Mouse (Mus musculus): Measurements from ENCODE around the gene Cfap157.

Cfap157 gene

DNA sequence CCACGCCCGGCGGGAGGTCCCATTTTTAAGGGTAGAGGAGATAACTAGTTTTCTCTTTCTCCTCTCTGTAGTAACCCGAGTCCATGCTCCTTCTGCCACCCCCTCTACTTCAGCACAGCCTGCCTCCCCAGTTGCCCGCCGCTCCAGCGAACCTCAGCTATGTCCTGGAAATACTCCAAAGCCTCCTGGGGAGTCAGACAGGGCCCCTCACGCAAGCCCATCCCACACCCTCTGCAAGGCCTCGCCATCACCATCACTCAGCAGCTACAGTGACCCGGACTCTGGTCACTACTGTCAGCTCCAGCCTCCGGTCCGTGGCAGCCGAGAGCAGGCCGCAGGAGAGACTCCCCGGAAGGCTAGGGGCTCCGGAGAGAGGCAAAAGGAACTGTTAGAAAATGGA lies 35.1 kb downstream of the Cfap157 start:
- no peak for DNase-seq (ENCODE audit: low spot score)

DNA sequence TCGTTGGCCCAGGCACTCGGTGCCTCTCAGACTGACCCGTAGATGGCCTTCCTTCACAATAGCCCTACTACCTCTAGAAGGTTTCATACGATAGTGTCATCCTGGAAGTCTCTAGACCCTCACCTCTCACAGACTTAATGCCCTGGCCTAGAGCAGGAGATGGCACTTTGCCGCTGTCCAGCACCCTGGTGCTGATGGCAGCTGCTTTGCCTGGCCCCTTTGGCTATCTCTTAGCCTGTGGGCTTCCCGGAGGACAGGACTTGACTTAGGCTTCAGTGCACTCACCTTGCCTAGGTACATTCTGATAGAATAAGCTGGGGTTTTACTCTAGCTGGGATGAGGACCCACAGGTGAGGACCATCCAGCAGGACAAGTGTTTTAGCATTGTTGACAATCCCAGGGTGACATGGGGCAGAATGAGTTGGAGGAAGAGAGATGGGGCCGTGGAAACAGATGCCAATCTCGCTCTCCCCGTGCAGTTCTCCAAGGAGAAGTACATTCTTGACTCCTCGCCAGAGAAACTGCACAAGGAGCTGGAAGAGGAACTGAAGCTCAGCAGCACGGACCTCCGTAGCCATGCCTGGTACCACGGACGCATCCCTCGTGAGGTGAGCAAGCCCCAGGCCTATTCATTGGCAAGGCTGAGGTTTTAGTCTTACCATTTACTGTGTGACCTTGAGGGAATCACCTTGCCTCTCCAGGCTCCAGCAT lies 39.8 kb downstream of the Cfap157 start:
- DNase-seq (ENCODE audit: low spot score): no peak

DNA sequence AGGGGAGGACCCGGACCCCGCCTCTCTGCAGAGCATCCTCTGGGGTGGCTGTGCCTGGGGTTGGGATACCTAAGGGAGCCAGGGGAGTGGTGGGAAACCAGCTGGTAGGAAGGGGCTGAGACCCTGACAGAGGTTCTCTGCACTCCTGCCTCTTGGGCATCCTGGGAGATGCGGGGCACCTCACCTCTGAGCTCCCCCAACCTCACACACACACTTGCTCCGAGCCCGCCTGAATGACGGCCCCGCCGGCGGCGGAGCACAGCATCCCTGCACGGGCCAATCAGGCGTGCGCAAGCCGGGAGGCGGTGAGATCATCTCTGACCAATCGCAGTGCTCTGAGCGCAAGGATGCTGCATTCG lies 42.1 kb downstream of the Cfap157 start:
- peak; percentile 79 for DNase-seq (ENCODE audit: low spot score)

DNA sequence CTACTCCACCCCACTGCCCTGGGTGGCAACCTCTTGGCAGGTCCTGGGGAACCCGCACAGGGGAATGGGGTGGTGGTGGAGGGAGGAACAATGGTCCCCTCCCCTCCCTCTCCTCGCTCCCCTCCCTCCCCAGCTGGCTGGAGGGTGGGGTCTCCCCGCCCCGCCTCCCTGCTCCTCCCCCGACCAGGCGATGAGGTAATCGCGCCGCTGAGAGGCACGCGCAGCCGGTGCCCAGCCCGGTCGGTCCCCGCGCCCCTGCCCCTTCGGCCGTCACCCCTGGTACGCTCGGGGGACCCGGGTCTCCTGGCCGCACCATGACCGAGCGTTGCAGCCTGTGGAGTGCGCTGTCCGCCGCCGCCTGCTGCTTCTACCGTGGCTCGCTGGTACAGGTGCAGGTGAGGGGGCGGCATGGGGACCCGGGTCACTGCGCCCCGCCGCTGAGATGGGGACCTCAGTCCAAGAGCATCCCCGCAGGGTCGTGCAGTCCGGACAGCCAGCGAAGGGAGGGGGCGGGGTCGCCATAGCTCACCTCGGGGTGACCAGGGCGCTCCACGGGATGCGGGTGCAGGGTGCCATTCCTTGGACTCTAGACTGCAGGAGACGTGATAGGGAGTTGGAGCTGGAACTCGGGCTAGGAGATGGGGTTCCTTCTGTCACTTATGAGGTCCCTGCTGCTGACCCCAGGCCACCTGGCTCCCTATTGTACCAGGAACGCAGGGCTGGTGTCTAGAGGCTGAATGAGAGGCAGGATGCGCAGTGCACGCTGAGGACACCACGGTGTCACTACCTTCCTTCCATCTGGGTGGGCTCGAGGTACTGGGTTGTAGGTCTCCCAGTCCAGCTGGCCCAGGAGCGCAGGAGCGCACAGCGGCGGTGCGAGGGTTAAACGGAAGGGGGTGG lies 42.7 kb downstream of the Cfap157 start:
- DNase-seq (ENCODE audit: low spot score): peak; percentile 69

DNA sequence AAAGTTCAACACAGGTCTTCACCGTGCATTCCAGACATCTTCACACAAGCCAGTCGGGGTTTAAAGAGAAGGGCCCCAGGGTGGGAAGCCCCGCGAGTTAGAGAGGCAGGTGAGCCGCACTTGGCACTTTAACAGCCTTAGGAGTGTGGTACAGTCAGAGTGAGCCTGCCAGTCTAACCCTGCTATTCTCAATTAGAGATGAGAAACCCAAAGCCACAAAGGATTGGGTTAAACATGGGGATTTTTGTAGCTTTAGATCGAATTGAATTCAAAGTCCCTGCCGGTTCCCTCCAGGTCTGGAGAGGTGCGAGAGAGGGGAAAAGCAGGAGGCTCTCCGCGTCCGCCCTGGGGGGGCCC lies 43.3 kb downstream of the Cfap157 start, which contains the start of gene 6330409D20Rik:
TSS of gene 6330409D20Rik (minus strand) at position 101 of the 357 bp plus-strand sequence.
- no peak for DNase-seq (ENCODE audit: low spot score)

DNA sequence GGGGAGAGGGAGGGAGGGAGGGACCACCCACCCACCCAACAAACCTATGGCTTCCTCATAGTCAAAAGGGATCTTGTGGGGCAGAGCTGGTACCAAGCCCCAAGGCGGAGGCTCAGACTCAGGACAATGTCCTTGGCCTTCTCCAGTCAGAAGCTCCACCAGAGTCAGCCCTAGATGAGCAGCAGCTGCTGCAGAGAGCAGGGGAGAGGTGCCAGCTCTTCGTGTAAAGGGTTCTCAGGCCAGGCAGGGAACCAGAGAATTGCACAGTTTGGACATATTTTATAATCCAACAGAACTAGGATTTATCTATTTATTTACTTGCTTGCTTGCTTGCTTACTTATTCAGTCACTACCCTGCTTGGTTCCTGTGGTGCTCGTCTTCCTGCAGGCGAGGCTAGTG lies 44.9 kb downstream of the Cfap157 start:
- DNase-seq (ENCODE audit: low spot score): no peak

DNA sequence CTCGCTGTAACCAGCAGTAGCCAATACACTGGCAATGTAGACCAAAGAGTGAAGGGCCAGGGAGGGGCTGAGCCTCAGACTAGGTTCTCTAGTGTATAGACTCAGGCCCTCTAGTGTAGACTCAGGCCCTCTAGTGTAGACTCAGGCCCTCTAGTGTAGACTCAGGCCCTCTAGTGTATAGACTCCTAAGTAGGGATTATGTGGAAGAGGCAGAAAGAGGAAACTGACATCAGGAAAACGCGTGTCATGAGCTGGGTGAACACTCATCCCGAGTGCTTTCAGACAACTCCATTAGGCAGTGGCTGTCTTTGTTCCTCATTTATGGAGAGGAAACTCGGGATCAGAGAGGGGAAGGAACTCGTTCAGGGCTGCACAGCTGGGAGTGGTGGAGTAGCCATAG lies 47.2 kb downstream of the Cfap157 start:
- no peak for DNase-seq (ENCODE audit: low spot score)

DNA sequence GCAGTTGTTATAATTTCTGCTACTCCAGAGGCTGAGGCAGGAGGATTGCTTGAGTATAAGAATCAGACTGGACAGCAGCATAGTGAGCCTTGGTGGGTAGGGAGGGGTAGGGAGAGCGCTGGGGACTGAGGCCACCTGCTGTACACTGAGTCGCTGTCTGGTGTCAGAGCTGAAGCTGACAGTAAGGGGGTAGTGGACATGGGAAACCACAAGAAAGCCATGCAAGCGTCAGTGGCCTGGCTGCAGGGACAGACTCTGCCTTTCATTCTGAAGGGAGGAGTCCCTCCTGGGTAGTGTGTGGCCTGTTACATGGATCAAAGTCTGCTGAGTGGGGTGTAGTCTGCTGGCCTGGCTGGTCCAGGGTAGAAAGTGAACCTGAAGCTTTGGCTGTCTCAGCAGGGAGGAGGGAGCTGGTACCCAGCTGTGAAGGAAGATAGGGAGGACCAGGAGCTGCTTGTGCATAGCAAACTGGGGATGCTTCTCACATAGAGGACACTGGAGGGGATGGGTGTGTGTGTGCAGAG lies 47.9 kb downstream of the Cfap157 start:
- DNase-seq (ENCODE audit: low spot score): no peak

DNA sequence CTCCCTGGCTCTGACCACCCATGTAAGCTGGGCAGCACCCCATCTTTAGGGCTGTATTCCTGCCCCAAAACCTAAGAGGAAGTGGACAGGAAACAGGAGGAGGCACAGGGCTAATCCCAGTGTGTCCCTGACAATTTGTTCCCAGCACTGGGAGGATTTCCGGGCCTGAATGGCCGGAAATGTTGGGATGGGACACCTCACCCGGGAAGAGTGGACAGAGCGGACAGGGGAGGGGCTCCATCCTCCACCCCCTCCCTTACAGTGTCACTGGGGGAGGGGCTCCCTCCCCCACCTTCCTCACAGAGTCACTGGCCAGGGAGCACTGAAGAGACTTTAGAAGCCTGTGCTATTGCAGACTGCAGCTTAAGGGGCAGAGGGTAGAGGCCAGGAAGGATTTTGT lies 49.3 kb downstream of the Cfap157 start:
- DNase-seq (ENCODE audit: low spot score): peak; percentile 29

DNA sequence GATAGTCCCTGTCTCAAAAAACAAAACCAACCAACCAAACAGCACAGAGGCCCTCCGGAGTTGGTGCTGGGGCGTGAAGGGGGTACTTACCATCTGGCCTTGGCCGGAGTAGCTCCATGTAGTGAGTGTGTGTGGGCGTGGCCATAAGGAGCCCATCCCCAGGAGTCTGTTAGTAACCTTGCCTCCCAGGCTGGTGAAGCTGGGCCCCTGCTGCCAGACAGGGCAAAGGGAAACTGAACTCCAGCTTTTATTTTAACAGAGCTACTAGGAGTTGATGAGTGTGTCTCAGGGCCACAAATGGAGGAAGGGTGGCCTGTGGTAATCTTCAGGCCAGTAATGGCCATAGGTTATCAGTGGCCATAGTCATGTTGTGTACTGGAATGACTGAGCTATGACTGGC lies 49.7 kb downstream of the Cfap157 start:
- DNase-seq (ENCODE audit: low spot score): no peak

DNA sequence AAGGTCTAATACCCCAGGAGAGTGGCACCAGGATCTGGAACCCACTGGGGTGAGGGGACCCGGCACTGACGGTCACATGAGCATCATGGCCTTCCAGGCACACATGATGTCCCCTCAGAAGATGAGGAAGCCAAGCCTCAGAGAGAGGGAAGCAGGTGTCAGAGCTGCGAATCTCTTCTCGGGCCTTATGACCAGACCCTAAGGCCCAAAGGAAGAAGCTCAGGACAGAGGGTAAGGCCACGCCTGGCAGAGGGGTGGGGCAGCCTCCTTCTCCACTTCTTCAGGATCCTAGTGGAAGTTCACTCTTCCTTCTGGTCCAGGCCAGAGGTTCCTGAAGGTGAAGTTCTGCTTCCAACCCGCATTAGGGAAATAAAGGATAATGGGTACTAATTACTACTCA lies 51.5 kb downstream of the Cfap157 start:
- DNase-seq (ENCODE audit: low spot score): no peak

DNA sequence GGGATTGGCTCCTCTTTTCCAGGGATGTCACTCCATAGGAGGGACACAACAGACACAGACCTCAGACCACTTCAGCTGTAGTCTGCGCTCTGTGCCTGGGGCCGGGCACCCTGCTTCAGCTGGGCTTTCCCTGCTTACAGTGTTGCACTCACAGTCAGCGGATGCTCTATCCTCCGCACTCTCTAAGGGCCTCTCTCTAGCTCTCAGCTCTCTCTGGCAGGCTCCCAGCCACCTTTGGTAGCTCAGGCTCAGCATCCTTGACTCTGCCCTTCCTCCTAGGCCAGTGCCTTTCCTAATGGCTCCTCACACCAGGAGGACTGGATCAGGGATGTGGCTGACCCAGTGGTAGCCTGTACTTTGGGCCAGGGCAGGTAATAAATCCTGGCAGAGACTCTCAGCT lies 52.3 kb downstream of the Cfap157 start:
- no peak for DNase-seq (ENCODE audit: low spot score)

DNA sequence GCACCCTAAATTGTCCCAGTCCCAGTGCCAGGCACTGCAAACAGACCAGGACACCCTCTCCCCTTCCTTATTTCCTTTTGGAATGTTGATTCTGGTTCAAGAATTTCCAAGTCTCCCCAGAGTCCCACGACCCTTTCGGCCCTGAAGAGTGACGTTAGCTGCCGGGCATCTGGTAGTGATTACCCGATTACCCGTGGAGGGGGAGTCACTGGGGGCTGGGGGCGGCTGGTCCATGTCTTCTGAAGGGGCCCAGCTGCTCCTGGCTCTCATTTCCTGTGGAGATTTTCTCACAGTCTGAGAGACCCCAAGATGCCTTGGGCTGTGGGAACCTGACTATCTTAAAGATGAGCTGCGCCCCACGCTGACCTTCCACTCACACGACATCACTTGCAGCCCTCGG lies 53.4 kb downstream of the Cfap157 start:
- DNase-seq (ENCODE audit: low spot score): peak; percentile 82

DNA sequence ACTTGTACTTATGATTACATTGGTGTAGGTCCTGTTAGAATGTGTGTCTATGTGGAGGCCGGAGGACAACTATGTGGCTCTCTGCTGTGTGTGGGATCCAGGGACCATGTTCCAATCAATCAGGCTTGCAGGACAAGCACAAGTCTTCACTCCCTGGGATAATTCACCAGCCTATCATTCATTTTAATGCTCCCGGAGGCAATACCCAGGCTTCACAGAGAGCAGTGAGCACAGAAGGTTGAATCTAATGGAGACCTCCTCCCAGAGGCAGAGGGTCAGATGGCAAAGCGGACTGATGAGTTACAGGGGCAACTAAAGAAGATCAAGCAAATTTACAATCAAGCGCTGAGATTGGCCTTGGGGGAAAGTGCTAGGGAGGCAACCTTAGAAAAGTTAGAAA lies 54.7 kb downstream of the Cfap157 start:
- no peak for DNase-seq (ENCODE audit: low spot score)

DNA sequence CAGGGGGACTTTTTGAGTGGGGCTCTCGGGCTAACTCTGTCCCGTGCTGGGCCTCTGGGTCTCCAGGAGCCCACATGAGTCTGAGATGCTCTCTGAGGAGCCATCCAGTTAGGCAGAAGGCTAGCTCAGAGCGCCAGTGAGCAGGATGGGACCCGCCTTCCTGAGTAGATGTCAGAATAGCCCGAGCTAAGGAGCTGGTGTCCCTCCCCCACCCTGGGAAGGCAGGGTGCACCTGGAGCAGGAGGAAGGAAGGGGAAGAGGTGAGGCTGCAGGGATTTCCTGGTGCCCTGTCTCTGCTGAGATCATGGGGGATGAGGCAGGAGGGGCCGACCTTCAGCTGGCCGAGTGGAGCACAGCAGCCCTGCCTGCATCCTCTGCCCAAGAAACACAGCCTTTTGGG lies 55.8 kb downstream of the Cfap157 start:
- no peak for DNase-seq (ENCODE audit: low spot score)

DNA sequence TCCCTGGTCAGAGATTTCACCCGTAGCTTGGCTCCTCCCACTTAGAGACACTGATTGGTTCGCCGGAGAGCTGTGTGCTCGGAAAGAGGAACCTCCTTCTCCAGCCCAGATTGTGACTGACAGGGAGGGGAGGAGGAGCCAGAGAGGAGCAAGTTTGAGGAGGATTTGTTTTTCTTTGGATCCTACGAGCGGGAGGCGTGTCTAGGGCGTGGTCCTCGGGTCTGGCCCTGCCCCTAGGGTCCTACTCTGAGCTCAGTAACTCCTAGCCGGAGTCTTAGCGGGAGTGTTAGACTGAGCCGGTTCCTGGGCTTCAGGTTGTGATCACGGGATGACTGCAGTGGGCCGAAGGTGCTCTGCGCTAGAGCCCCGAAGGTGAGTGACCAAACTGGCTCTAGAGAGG lies 56.8 kb downstream of the Cfap157 start:
- DNase-seq (ENCODE audit: low spot score): peak; percentile 98
